In genomic region chr1:130422033-130422432, GRCm38 (mm10) we compare ENCODE assay signal across 15 mouse cellular contexts. TPM values are rescaled to one million over a fixed set of nuclear protein-coding genes. Genes with fewer than 3 reads are reported as not detected.
"Had no signal": no experiment of that assay in that cellular context is flagged by ENCODE, and none has a peak within 500 bp of the region (broad histone marks: within the 10 kb centered on the region; RNA-seq: fewer than 3 reads in every experiment).

No protein-coding gene starts in this region.

RNA-seq across cellular contexts. Expression of gene Cd55b, which starts 0.8 kb away (rescaled TPM):
- polyA plus RNA-seq: liver, embryonic 11.5 days; liver, embryonic 13.5 days; liver, embryonic 16.5 days; lung, embryonic 14.5 days; macrophage; midbrain, embryonic 10.5 days; midbrain, embryonic 12.5 days; midbrain, embryonic 14.5 days; midbrain, embryonic 16.5 days; myocyte; neural tube, embryonic 11.5 days; neural tube, embryonic 13.5 days; neural tube, embryonic 15.5 days; thymus, adult 2 months; urinary bladder, adult 2 months had no signal
